Mouse (Mus musculus): ENCODE data around the gene Dnajc5. TPM values are rescaled to one million over a fixed set of nuclear protein-coding genes. Genes with fewer than 3 reads are reported as not detected.
"Not testable (repeated sequence)": the region's sequence is repeated elsewhere in the genome, so short reads cannot be mapped to it uniquely, and the experiment has no call there.

The Dnajc5 gene
- polyA plus RNA-seq, 1 experiment, result 190 TPM

- TF ChIP-seq POLR2A (IDR thresholded peaks at IDR 0.05; ENCODE audit: borderline replicate concordance, extremely low read depth, insufficient read depth, insufficient read length, poor library complexity, severe bottlenecking), result no peak
- no peak for TF ChIP-seq CTCF (IDR thresholded peaks at IDR 0.05; ENCODE audit: borderline replicate concordance, extremely low read depth, insufficient read depth, insufficient read length)
- no peak for DNase-seq (ENCODE audit: low read depth)
Observed at GRCm38 (mm10) chr2:181492206-181492605, 28.1 kb upstream of the Dnajc5 start.

GRCm38 (mm10) chr2:181493156-181493927 lies 26.9 kb upstream of the Dnajc5 start, which contains the start of gene Abhd16b:
Gene Abhd16b (plus strand): TSS chr2:181493206.
- TF ChIP-seq POLR2A (IDR thresholded peaks at IDR 0.05; ENCODE audit: borderline replicate concordance, extremely low read depth, insufficient read depth, insufficient read length, poor library complexity, severe bottlenecking) (no peak), CTCF (IDR thresholded peaks at IDR 0.05; ENCODE audit: borderline replicate concordance, extremely low read depth, insufficient read depth, insufficient read length) (no peak)
- DNase-seq (ENCODE audit: low read depth), result no peak

GRCm38 (mm10) chr2:181494266-181494945 lies 25.9 kb upstream of the Dnajc5 start:
- no peak for TF ChIP-seq CTCF (IDR thresholded peaks at IDR 0.05; ENCODE audit: borderline replicate concordance, extremely low read depth, insufficient read depth, insufficient read length)
- no peak for TF ChIP-seq POLR2A (IDR thresholded peaks at IDR 0.05; ENCODE audit: borderline replicate concordance, extremely low read depth, insufficient read depth, insufficient read length, poor library complexity, severe bottlenecking)
- peak; percentile 8 for DNase-seq (ENCODE audit: low read depth)

- DNase-seq (ENCODE audit: low read depth), result not testable (repeated sequence)
Observed at GRCm38 (mm10) chr2:181495845-181496244, 24.4 kb upstream of the Dnajc5 start.

GRCm38 (mm10) chr2:181496281-181496680 lies 24.0 kb upstream of the Dnajc5 start:
- TF ChIP-seq CTCF (IDR thresholded peaks at IDR 0.05; ENCODE audit: borderline replicate concordance, extremely low read depth, insufficient read depth, insufficient read length) (peak; percentile 58; the same call in 1 of the 2 replicates), POLR2A (IDR thresholded peaks at IDR 0.05; ENCODE audit: borderline replicate concordance, extremely low read depth, insufficient read depth, insufficient read length, poor library complexity, severe bottlenecking) (no peak)
- peak; percentile 70 for DNase-seq (ENCODE audit: low read depth)

GRCm38 (mm10) chr2:181496831-181497547 lies 23.3 kb upstream of the Dnajc5 start, which contains the start of gene Tpd52l2:
Gene Tpd52l2 (plus strand): TSS chr2:181497142.
- TF ChIP-seq CTCF (IDR thresholded peaks at IDR 0.05; ENCODE audit: borderline replicate concordance, extremely low read depth, insufficient read depth, insufficient read length) (no peak), POLR2A (IDR thresholded peaks at IDR 0.05; ENCODE audit: borderline replicate concordance, extremely low read depth, insufficient read depth, insufficient read length, poor library complexity, severe bottlenecking) (peak; percentile 25; the same call in 1 of the 2 replicates)
- peak; percentile 99 for DNase-seq (ENCODE audit: low read depth)

GRCm38 (mm10) chr2:181497548-181497875 lies 22.8 kb upstream of the Dnajc5 start:
- TF ChIP-seq POLR2A (IDR thresholded peaks at IDR 0.05; ENCODE audit: borderline replicate concordance, extremely low read depth, insufficient read depth, insufficient read length, poor library complexity, severe bottlenecking), result no peak
- TF ChIP-seq CTCF (IDR thresholded peaks at IDR 0.05; ENCODE audit: borderline replicate concordance, extremely low read depth, insufficient read depth, insufficient read length), result no peak
- DNase-seq (ENCODE audit: low read depth), result no peak

GRCm38 (mm10) chr2:181498644-181499043 lies 21.6 kb upstream of the Dnajc5 start:
- TF ChIP-seq POLR2A (IDR thresholded peaks at IDR 0.05; ENCODE audit: borderline replicate concordance, extremely low read depth, insufficient read depth, insufficient read length, poor library complexity, severe bottlenecking) (no peak), CTCF (IDR thresholded peaks at IDR 0.05; ENCODE audit: borderline replicate concordance, extremely low read depth, insufficient read depth, insufficient read length) (no peak)
- DNase-seq (ENCODE audit: low read depth), result no peak

GRCm38 (mm10) chr2:181509191-181509590 lies 11.1 kb upstream of the Dnajc5 start:
- no peak for TF ChIP-seq POLR2A (IDR thresholded peaks at IDR 0.05; ENCODE audit: borderline replicate concordance, extremely low read depth, insufficient read depth, insufficient read length, poor library complexity, severe bottlenecking)
- no peak for TF ChIP-seq CTCF (IDR thresholded peaks at IDR 0.05; ENCODE audit: borderline replicate concordance, extremely low read depth, insufficient read depth, insufficient read length)
- no peak for DNase-seq (ENCODE audit: low read depth)

- DNase-seq (ENCODE audit: low read depth), result no peak
- no peak for TF ChIP-seq POLR2A (IDR thresholded peaks at IDR 0.05; ENCODE audit: borderline replicate concordance, extremely low read depth, insufficient read depth, insufficient read length, poor library complexity, severe bottlenecking)
- no peak for TF ChIP-seq CTCF (IDR thresholded peaks at IDR 0.05; ENCODE audit: borderline replicate concordance, extremely low read depth, insufficient read depth, insufficient read length)
Observed at GRCm38 (mm10) chr2:181511231-181511630, 9.1 kb upstream of the Dnajc5 start.

- TF ChIP-seq POLR2A (IDR thresholded peaks at IDR 0.05; ENCODE audit: borderline replicate concordance, extremely low read depth, insufficient read depth, insufficient read length, poor library complexity, severe bottlenecking) (no peak), CTCF (IDR thresholded peaks at IDR 0.05; ENCODE audit: borderline replicate concordance, extremely low read depth, insufficient read depth, insufficient read length) (no peak)
- DNase-seq (ENCODE audit: low read depth), result peak; percentile 12
Observed at GRCm38 (mm10) chr2:181519201-181519600, 1.1 kb upstream of the Dnajc5 start.

Measured in brain, embryonic 14.5 days (tissue).